Mouse (Mus musculus) heart, adult 10 weeks (tissue): ENCODE data around the gene 1810024B03Rik. TPM values are rescaled to one million over a fixed set of nuclear protein-coding genes. Genes with fewer than 3 reads are reported as not detected.

Experiments
- polyA plus RNA-seq: library from polyadenylated mRNA; stranded (reverse); fragments of 350-450 nt; fragmentation: Illumina TruSeq; extraction: RNeasy Lipid Tissue Mini Kit (QIAGEN cat#74804); gene quantifications from one replicate; pipeline ENCODE4 v1.2.3, GENCODE M21; 2014; ENCODE audit warnings: low read depth, low replicate concordance

Gene 1810024B03Rik
- 0.55 TPM for polyA plus RNA-seq

DNA sequence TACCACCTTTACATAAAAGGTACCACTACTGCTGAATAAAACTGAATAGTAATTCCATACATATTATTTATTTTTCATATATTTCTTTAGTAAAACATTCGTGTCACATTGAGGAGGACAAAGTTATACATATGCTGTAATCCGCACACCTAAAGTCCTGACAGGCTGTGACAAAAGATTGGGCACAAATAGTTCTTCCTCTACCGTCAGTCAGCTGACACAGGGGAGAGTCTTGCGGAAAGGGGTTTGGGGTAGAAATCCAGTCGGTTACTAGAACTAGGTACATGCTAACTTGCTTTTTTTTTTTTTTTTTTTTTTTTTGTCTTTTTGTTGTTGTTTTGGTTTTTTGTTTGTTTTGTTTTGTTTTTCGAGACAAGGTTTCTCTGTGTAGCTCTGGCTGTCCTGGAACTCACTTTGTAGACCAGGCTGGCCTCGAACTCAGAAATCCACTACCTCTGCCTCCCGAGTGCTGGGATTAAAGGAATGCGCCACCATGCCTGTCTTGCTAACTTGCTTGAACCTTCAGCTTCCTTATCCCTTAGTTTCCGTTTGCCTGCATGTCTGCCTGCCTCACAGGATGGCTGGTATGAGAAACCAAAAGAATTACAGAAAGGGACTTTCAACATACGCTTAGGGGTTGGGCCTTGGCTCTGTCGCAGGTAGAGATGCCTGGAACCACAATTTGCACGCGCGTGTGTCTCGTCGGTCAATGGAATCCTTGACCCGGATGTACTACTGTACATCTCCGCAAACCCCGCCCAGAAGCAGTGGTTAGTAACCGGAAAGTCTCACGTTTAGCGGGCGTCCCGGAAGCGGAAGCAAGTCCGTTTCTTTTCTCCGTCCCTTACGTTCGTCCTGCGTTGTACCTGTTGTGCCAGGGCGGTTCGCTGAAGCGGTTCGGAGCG is at the start of gene 1810024B03Rik, which contains the start of gene Snrnp200:
1810024B03Rik (minus strand) TSS at position 734 of the 905 bp plus-strand sequence.
Snrnp200 (plus strand) TSS at position 840 of the 905 bp plus-strand sequence.

DNA sequence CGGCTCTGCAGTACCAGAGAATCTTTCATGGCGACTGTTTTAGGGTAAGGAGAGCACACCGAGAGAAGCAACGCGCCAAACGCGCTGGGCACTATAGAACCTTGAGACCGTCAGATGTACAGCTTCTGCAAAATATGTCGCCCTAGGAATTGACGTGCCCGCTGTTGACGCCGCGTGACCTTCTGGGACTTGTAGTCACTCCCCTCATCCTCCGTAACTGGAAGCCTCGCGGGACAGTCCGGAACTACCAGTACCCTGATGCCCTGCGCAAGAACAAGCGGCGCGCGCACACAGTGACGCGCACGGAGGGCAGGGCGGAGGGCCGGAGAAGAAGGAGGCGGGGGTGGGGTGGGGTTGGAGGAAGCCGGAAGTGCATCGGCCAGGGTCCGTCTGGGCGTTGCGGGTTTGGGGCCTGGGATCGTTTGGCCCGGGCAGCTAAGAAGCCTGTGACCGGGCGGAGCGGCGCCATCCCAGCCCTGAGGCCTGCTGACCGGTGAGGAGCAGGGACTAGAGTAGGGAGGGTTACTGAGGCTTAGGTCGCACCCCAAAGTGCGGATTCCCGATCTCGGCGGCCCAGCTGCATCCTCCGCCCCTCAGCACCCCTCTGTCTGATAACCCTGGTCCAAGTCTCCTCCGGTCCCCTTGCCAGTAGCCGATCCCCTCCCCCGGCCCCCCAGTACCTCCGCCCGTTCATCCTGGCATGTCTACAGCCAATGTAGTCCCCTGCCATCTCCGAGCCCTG is 39.7 kb upstream of the 1810024B03Rik start, which contains the start of the genes Ciao1 and Tmem127:
Ciao1 (minus strand) TSS at position 225 of the 742 bp plus-strand sequence.
Tmem127 (plus strand) TSS at position 317 of the 742 bp plus-strand sequence.

DNA sequence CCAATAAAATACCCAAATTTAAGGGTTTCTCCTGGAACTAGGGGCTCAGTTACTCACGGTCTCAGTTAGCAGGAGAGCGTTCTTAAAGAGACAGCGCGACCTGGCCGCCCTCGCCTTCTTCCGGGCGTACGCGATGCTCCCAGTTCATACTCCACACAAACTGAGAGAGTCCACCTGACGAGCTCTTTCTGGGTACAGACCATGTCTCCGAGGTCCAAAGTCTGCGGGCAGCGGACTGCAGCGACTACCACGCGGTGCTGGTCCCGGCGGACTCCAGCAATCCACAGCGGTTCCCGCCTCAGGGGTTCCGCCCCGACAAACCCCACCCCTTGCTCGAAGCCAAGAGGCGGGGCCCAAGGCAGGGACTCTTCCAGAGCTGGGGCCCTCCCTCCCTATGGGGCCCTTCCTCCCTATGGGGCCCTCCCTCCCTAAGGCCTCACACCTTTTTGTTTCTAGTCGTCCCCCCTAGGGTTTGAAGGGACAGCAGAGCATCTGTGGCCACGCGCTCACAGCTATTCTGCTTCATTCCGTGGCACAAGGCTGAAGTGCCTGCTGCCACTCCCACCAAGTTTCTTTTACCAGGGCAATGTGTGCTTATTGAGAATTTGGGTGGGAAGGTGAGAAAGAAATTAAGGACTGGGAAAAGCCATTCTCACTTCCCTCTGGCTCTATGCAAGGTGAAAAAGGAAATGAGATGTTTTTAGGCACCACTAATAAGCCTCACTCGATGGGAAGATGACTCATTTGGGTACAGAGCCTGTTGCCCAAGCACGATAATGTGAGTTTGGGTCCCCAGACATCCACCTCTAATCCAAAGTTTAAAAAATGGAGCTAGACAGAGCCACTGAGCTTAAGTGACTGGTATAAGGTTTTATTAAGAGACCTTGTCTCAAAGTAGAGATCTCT is 64.7 kb downstream of the 1810024B03Rik start, which contains the start of gene Itpripl1:
Itpripl1 (minus strand) TSS at position 285 of the 906 bp plus-strand sequence.

Other genes starting within 250 kb of the 1810024B03Rik start
- 7.1 TPM for gene Ap4e1, start 199.6 kb downstream of the 1810024B03Rik start, polyA plus RNA-seq
- 22.1 TPM for gene Blvra, start 137.6 kb downstream of the 1810024B03Rik start, polyA plus RNA-seq
- gene Ncaph, start 74.3 kb downstream of the 1810024B03Rik start, polyA plus RNA-seq, result 0.84 TPM
- 8.6 TPM for gene Itpripl1, start 64.8 kb downstream of the 1810024B03Rik start, polyA plus RNA-seq
- gene Snrnp200, start 106 bp upstream of the 1810024B03Rik start, polyA plus RNA-seq, result 52.0 TPM
- 60.3 TPM for gene Ciao1, start 39.5 kb upstream of the 1810024B03Rik start, polyA plus RNA-seq
- 29.0 TPM for gene Tmem127, start 39.6 kb upstream of the 1810024B03Rik start, polyA plus RNA-seq
- 160 TPM for gene Stard7, start 61.9 kb upstream of the 1810024B03Rik start, polyA plus RNA-seq
- 0.94 TPM for gene Dusp2, start 127.9 kb upstream of the 1810024B03Rik start, polyA plus RNA-seq
- gene Astl, start 130.4 kb upstream of the 1810024B03Rik start, polyA plus RNA-seq, result not detected
- 0.73 TPM for gene Adra2b, start 154.9 kb upstream of the 1810024B03Rik start, polyA plus RNA-seq
- gene Gpat2, start 216.9 kb upstream of the 1810024B03Rik start, polyA plus RNA-seq, result 0.16 TPM
- 40.6 TPM for gene Fahd2a, start 236.3 kb upstream of the 1810024B03Rik start, polyA plus RNA-seq